ENCODE assay signal across 7 mouse cellular contexts in the genomic region with DNA sequence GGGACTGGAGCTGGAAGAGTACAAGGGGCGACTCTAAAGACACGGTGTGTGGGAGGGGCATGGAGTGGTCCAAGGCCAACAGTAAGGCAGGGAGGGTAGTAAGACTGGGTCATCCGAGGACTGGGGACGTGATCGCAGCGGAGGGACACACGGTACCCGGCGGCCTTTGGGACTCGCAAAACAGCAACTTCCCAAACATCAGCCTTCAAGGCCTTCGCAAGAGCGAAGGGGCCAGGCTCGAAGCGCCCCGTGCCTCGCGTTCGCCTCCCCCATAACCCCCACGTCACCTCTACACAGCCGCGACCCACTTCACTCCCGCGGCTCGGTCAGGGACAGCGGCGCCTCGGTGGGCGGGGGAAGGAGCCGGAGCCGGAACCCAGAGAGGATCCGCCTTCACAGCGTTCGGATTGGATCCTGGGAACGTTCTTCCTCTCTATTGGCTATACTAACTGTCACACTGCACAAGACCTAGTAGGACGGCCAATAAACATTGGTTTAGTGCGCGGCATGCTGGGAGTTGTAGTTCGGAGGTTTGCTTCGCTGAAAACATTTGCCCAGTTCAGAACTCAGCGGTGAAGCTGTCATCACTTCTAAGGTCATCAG. TPM values are rescaled to one million over a fixed set of nuclear protein-coding genes. Genes with fewer than 3 reads are reported as not detected.
DNase-seq lines count a peak whose midpoint lies in the region; ATAC-seq lines count a peak whose summit lies in the region.

A gene (minus strand): TSS at position 345 of the 603 bp plus-strand sequence.

- H3K36me3 ChIP-seq in embryonic facial prominence, embryonic 11.5 days (replicated peaks; ENCODE audit: control insufficient read depth, insufficient read depth, low read depth, low read length), result peaks cover 4% of the 10 kb centered on the region; the same call in 1 of the 2 replicates
- H3K36me3 ChIP-seq in limb, embryonic 10.5 days, result peaks cover 24% of the 10 kb centered on the region
- peaks cover 22% of the 10 kb centered on the region for H3K36me3 ChIP-seq in midbrain, embryonic 13.5 days

- WGBS in embryonic facial prominence, embryonic 11.5 days, result under 1% methylated on average over 40 of the region's 40 CpGs
- under 1% methylated on average over 40 of the region's 40 CpGs for WGBS in limb, embryonic 10.5 days
- under 1% methylated on average over 31 of the region's 40 CpGs for WGBS in midbrain, embryonic 13.5 days

- H3K9ac ChIP-seq in embryonic facial prominence, embryonic 11.5 days (replicated peaks; ENCODE audit: low read length), result peak within 1 kb of the TSS; percentile 82
- H3K9ac ChIP-seq in midbrain, embryonic 13.5 days (replicated peaks), result peak within 1 kb of the TSS; percentile 78

- ATAC-seq in embryonic facial prominence, embryonic 11.5 days (replicated peaks; ENCODE audit: insufficient number of reproducible peaks, low FRiP score, low TSS enrichment, low read depth), result peak; percentile 99
- peak; percentile 97 for ATAC-seq in granulocyte monocyte progenitor cell, adult 5-6 weeks (replicated peaks; ENCODE audit: poor library complexity, severe bottlenecking)
- peak; percentile 100 for ATAC-seq in midbrain, embryonic 13.5 days

- H3K27ac ChIP-seq in embryonic facial prominence, embryonic 11.5 days (replicated peaks; ENCODE audit: low read depth, low read length), result no peak within 1 kb of the TSS; the same call in 1 of the 2 replicates
- peak within 1 kb of the TSS; percentile 89 for H3K27ac ChIP-seq in limb, embryonic 10.5 days
- 0 out of 2 replicates have a peak within 1 kb of the TSS, but pooled peaks have one; percentile 27 for H3K27ac ChIP-seq in midbrain, embryonic 13.5 days

- peak within 1 kb of the TSS; percentile 54 for H3K4me2 ChIP-seq in embryonic facial prominence, embryonic 11.5 days (ENCODE audit: low read depth, low read length)
- peak within 1 kb of the TSS; percentile 80 for H3K4me2 ChIP-seq in midbrain, embryonic 13.5 days (replicated peaks)

- peak; percentile 95 for DNase-seq in adrenal gland, postnatal 14 days
- peak; percentile 99 for DNase-seq in embryonic facial prominence, embryonic 11.5 days (ENCODE audit: low spot score)
- DNase-seq in kidney, adult 11 months, result peak; percentile 97
- peak; percentile 89 for DNase-seq in limb, embryonic 10.5 days (ENCODE audit: low spot score)
- peak; percentile 88 for DNase-seq in spleen, adult 12 weeks (ENCODE audit: low spot score)

- peak within 1 kb of the TSS; percentile 74 for H3K4me3 ChIP-seq in embryonic facial prominence, embryonic 11.5 days (ENCODE audit: low read depth, low read length)
- peak within 1 kb of the TSS; percentile 77 for H3K4me3 ChIP-seq in limb, embryonic 10.5 days
- H3K4me3 ChIP-seq in midbrain, embryonic 13.5 days (replicated peaks), result peak within 1 kb of the TSS; percentile 62

- no peaks in the 10 kb centered on the region for H3K4me1 ChIP-seq in embryonic facial prominence, embryonic 11.5 days (ENCODE audit: control insufficient read depth, insufficient read depth, low read length)
- peaks cover 21% of the 10 kb centered on the region for H3K4me1 ChIP-seq in limb, embryonic 10.5 days
- peaks cover 27% of the 10 kb centered on the region for H3K4me1 ChIP-seq in midbrain, embryonic 13.5 days (replicated peaks)

- H3K27me3 ChIP-seq in embryonic facial prominence, embryonic 11.5 days (ENCODE audit: control insufficient read depth, insufficient read depth, low read length), result no peaks in the 10 kb centered on the region
- H3K27me3 ChIP-seq in limb, embryonic 10.5 days (ENCODE audit: low read depth, poor library complexity, severe bottlenecking), result no peaks in the 10 kb centered on the region
- no peaks in the 10 kb centered on the region for H3K27me3 ChIP-seq in midbrain, embryonic 13.5 days

- no peaks in the 10 kb centered on the region for H3K9me3 ChIP-seq in embryonic facial prominence, embryonic 11.5 days (replicated peaks; ENCODE audit: control insufficient read depth, low read length)
- H3K9me3 ChIP-seq in limb, embryonic 10.5 days (replicated peaks), result no peaks in the 10 kb centered on the region
- no peaks in the 10 kb centered on the region for H3K9me3 ChIP-seq in midbrain, embryonic 13.5 days

RNA-seq across cellular contexts. Expression of the gene that starts here (rescaled TPM):
- total RNA-seq in adrenal gland, postnatal 14 days (2021), result 20.5 and 21.6 TPM in 2 replicates
- polyA plus RNA-seq in embryonic facial prominence, embryonic 11.5 days (2014; fragmentation: Nextera tagmentation; extraction: Ambion mirVana), result 6.9 and 8.2 TPM in 2 replicates
- total RNA-seq in granulocyte monocyte progenitor cell, adult 5-6 weeks (2014; fragmentation: Nextera tagmentation), result 1.3 and 2.4 TPM in 2 replicates
- total RNA-seq in granulocyte monocyte progenitor cell, adult 5-6 weeks (2017), result 2.4 and 4.5 TPM in 2 replicates
- polyA plus RNA-seq in limb, embryonic 10.5 days (2016; fragmentation: Nextera tagmentation; extraction: Ambion mirVana), result 10.1 and 10.3 TPM in 2 replicates
- 9.9 and 10.3 TPM in 2 replicates for polyA plus RNA-seq in midbrain, embryonic 13.5 days (2015; fragmentation: Nextera tagmentation; extraction: Ambion mirVana)
